Mouse (Mus musculus) C2C12 (cell line): ENCODE data around the gene Hdac11.
"Not testable (repeated sequence)": the region's sequence is repeated elsewhere in the genome, so short reads cannot be mapped to it uniquely, and the experiment has no call there.

Experiments
- CEBPB ChIP-seq: IDR thresholded peaks from one replicate; pipeline ENCODE4 v1.6.1; 2011; ENCODE audit warnings: low read depth, mild to moderate bottlenecking, control low read depth, moderate library complexity
- CTCF ChIP-seq: IDR thresholded peaks from one replicate; pipeline ENCODE4 v1.5.1; 2011; ENCODE audit not compliant: control insufficient read depth, insufficient read depth, insufficient read length
- MAX ChIP-seq: IDR thresholded peaks from one replicate; pipeline ENCODE4 v1.6.1; 2011; ENCODE audit warnings: mild to moderate bottlenecking, control low read depth
- MYOD1 ChIP-seq: IDR thresholded peaks from one replicate; pipeline ENCODE4 v1.6.1; 2011; ENCODE audit warnings: low read depth; ENCODE audit not compliant: control insufficient read depth, insufficient read length
- MYOG ChIP-seq: IDR thresholded peaks from one replicate; pipeline ENCODE4 v1.6.1; 2011; ENCODE audit not compliant: control insufficient read depth, insufficient read length; ENCODE audit errors: extremely low read depth
- USF1 ChIP-seq: IDR thresholded peaks from one replicate; pipeline ENCODE4 v1.6.1; 2011; ENCODE audit warnings: low read depth, mild to moderate bottlenecking, control low read depth, moderate library complexity

DNA sequence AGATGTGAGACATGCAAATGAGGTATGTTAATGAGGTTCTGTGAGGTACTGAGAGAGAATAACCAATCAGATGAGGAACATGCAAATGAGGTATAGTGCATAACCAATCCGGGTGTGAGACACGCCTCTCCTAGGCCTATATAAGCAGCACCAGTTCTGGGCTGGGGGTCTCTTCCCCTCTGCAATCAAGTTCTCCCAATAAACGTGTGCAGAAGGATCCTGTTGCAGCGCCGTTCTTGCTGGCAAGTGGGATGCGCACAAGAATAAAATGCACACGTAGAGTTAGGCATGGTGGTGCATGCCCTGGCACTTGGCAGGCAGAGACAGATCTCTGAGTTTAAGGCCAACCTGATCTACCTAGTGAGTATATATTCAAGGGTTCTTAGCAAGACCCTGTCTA is 35.4 kb upstream of the Hdac11 start:
- TF ChIP-seq CTCF, MYOG, MAX, MYOD1, CEBPB, USF1: not testable (repeated sequence)
